Mouse (Mus musculus) gastrocnemius, adult 18-20 months (tissue): ENCODE results near the gene Defb25. TPM values are rescaled to one million over a fixed set of nuclear protein-coding genes. Genes with fewer than 3 reads are reported as not detected.

Experiments
- DNase-seq: peaks from one replicate; pipeline ENCODE4 v3.0.0; 2021; ENCODE audit warnings: low spot score
- total RNA-seq, 2 experiments: library from RNA; stranded (reverse); gene quantifications; 2 replicates each; pipeline ENCODE4 v1.2.3; 2021

Defb25 gene
- total RNA-seq, 2 experiments from 2014 or later = not detected

GRCm38 (mm10) chr2:152573484-152573883 is 49.4 kb downstream of the Defb25 start:
- DNase-seq = no peak

Other genes with a start within 250 kb of the Defb25 start
- not detected for gene Nrsn2, start 246.4 kb downstream of the Defb25 start, total RNA-seq
- under 1 TPM; 0.34 to 0.57 TPM for gene Sox12, start 225.0 kb downstream of the Defb25 start, total RNA-seq
- gene Zcchc3, start 208.0 kb downstream of the Defb25 start, total RNA-seq = under 1 TPM; 0.62 to 0.76 TPM
- not detected for gene 6820408C15Rik, start 207.5 kb downstream of the Defb25 start, total RNA-seq
- not detected for gene Defb23, start 158.4 kb downstream of the Defb25 start, total RNA-seq
- gene Defb20, start 146.0 kb downstream of the Defb25 start, total RNA-seq = not detected
- not detected for gene Defb22, start 132.9 kb downstream of the Defb25 start, total RNA-seq
- not detected for gene Defb26, start 111.4 kb downstream of the Defb25 start, total RNA-seq
- not detected for gene Defb28, start 104.8 kb downstream of the Defb25 start, total RNA-seq
- gene Defb29, start 83.0 kb downstream of the Defb25 start, total RNA-seq = not detected
- gene Gm17416, start 53.7 kb downstream of the Defb25 start, total RNA-seq = not detected
- not detected for gene Defb21, start 50.3 kb downstream of the Defb25 start, total RNA-seq
- not detected for gene Defb19, start 42.7 kb downstream of the Defb25 start, total RNA-seq
- not detected for gene Defb45, start 23.7 kb downstream of the Defb25 start, total RNA-seq
- not detected for gene Defb36, start 18.7 kb downstream of the Defb25 start, total RNA-seq
- 1 to 10 TPM; 1.6 to 3.3 TPM for gene Rem1, start 3.9 kb upstream of the Defb25 start, total RNA-seq
- 10 to 100 TPM; 29.5 to 30.8 TPM for gene H13, start 46.4 kb upstream of the Defb25 start, total RNA-seq
- gene Mcts2, start 64.0 kb upstream of the Defb25 start, total RNA-seq = 10 to 100 TPM; 11.3 to 12.7 TPM
- gene Id1, start 113.2 kb upstream of the Defb25 start, total RNA-seq = 10 to 100 TPM; 16.0 to 28.5 TPM
- 1 to 10 TPM; 2.6 to 3.5 TPM for gene Cox4i2, start 131.1 kb upstream of the Defb25 start, total RNA-seq
- gene Bcl2l1, start 208.7 kb upstream of the Defb25 start, total RNA-seq = 10 to 100 TPM; 20.6 to 30.6 TPM
- 1 to 10 TPM; 1.6 to 5.3 TPM for gene Tpx2, start 224.9 kb upstream of the Defb25 start, total RNA-seq